Mouse (Mus musculus): ENCODE data around the gene Trex2. TPM values are rescaled to one million over a fixed set of nuclear protein-coding genes. Genes with fewer than 3 reads are reported as not detected.
A peak's percentile ranks its signal among the peaks of the same experiment; 100 is the strongest.
"Not testable (repeated sequence)": the region's sequence is repeated elsewhere in the genome, so short reads cannot be mapped to it uniquely, and the experiment has no call there.

Trex2 gene
- total and polyA plus RNA-seq, 2 experiments, result not detected

- no peak overlapping the region for H3K4me3 ChIP-seq (ENCODE audit: insufficient read depth, low read depth, low read length)
- no peaks in the 10 kb centered on the region for H3K4me1 ChIP-seq (ENCODE audit: control insufficient read depth, insufficient read depth, low read length)
- H3K9ac ChIP-seq (ENCODE audit: low read depth, low read length), result no peak overlapping the region
- H3K36me3 ChIP-seq (ENCODE audit: control insufficient read depth, insufficient read depth, low read length), result no peaks in the 10 kb centered on the region
- H3K27ac ChIP-seq (replicated peaks; ENCODE audit: insufficient read depth, low read depth, low read length), result no peak overlapping the region
- 75% methylated on average over 2 of the region's 2 CpGs for WGBS
- H3K79me2 ChIP-seq (ENCODE audit: control insufficient read depth, insufficient read depth, low read length), result no peaks in the 10 kb centered on the region
- no peak for TF ChIP-seq POLR2A (IDR thresholded peaks at IDR 0.05; ENCODE audit: extremely low read depth, insufficient read depth, low read length)
- TF ChIP-seq CTCF (IDR thresholded peaks at IDR 0.05; ENCODE audit: low read depth, low read length), result no peak
- peak; percentile 52 for DNase-seq (ENCODE audit: extremely low read depth, low read depth, low spot score)
- H3K27me3 ChIP-seq (ENCODE audit: control insufficient read depth, insufficient read depth, low read length), result no peaks in the 10 kb centered on the region
Measured at GRCm38 (mm10) chrX:73430036-73430435, 5.1 kb downstream of the Trex2 start.

GRCm38 (mm10) chrX:73412767-73413166 lies 22.4 kb downstream of the Trex2 start:
- Histone ChIP-seq H3K36me3 (ENCODE audit: control insufficient read depth, insufficient read depth, low read length) (no peaks in the 10 kb centered on the region), H3K79me2 (ENCODE audit: control insufficient read depth, insufficient read depth, low read length) (no peaks in the 10 kb centered on the region), H3K4me3 (ENCODE audit: insufficient read depth, low read depth, low read length) (no peak overlapping the region), H3K4me1 (ENCODE audit: control insufficient read depth, insufficient read depth, low read length) (no peaks in the 10 kb centered on the region; the same call in 1 of the 2 replicates), H3K27ac (replicated peaks; ENCODE audit: insufficient read depth, low read depth, low read length) (no peak overlapping the region), H3K27me3 (ENCODE audit: control insufficient read depth, insufficient read depth, low read length) (peaks cover 3% of the 10 kb centered on the region; the same call in 1 of the 2 replicates), H3K9ac (ENCODE audit: low read depth, low read length) (no peak overlapping the region)
- TF ChIP-seq POLR2A (IDR thresholded peaks at IDR 0.05; ENCODE audit: extremely low read depth, insufficient read depth, low read length) (no peak), CTCF (IDR thresholded peaks at IDR 0.05; ENCODE audit: low read depth, low read length) (no peak)
- 29% methylated on average over 1 of the region's 1 CpGs for WGBS
- DNase-seq (ENCODE audit: extremely low read depth, low read depth, low spot score), result no peak

- WGBS, result 8% methylated on average over 14 of the region's 20 CpGs
- no peak for DNase-seq (ENCODE audit: extremely low read depth, low read depth, low spot score)
- TF ChIP-seq CTCF (IDR thresholded peaks at IDR 0.05; ENCODE audit: low read depth, low read length), result no peak
- TF ChIP-seq POLR2A (IDR thresholded peaks at IDR 0.05; ENCODE audit: extremely low read depth, insufficient read depth, low read length), result no peak
- Histone ChIP-seq H3K9ac (ENCODE audit: low read depth, low read length) (no peak within 1 kb of the TSS), H3K27me3 (ENCODE audit: control insufficient read depth, insufficient read depth, low read length) (peaks cover 3% of the 10 kb centered on the region; the same call in 1 of the 2 replicates), H3K27ac (replicated peaks; ENCODE audit: insufficient read depth, low read depth, low read length) (no peak within 1 kb of the TSS), H3K4me3 (ENCODE audit: insufficient read depth, low read depth, low read length) (no peak within 1 kb of the TSS), H3K4me1 (ENCODE audit: control insufficient read depth, insufficient read depth, low read length) (no peaks in the 10 kb centered on the region; the same call in 1 of the 2 replicates), H3K36me3 (ENCODE audit: control insufficient read depth, insufficient read depth, low read length) (no peaks in the 10 kb centered on the region), H3K79me2 (ENCODE audit: control insufficient read depth, insufficient read depth, low read length) (no peaks in the 10 kb centered on the region)
Measured at GRCm38 (mm10) chrX:73410880-73411517, 24.1 kb downstream of the Trex2 start, which contains the start of gene Zfp92. Gene Zfp92 (plus strand): TSS chrX:73411096.

GRCm38 (mm10) chrX:73401616-73402015 lies 33.5 kb downstream of the Trex2 start:
- DNase-seq (ENCODE audit: extremely low read depth, low read depth, low spot score), result no peak
- Histone ChIP-seq H3K79me2 (ENCODE audit: control insufficient read depth, insufficient read depth, low read length) (no peaks in the 10 kb centered on the region), H3K4me3 (ENCODE audit: insufficient read depth, low read depth, low read length) (no peak overlapping the region), H3K27me3 (ENCODE audit: control insufficient read depth, insufficient read depth, low read length) (no peaks in the 10 kb centered on the region), H3K4me1 (ENCODE audit: control insufficient read depth, insufficient read depth, low read length) (no peaks in the 10 kb centered on the region), H3K9ac (ENCODE audit: low read depth, low read length) (no peak overlapping the region), H3K36me3 (ENCODE audit: control insufficient read depth, insufficient read depth, low read length) (no peaks in the 10 kb centered on the region), H3K27ac (replicated peaks; ENCODE audit: insufficient read depth, low read depth, low read length) (no peak overlapping the region)
- WGBS, result 96% methylated on average over 12 of the region's 12 CpGs
- TF ChIP-seq CTCF (IDR thresholded peaks at IDR 0.05; ENCODE audit: low read depth, low read length), result no peak
- no peak for TF ChIP-seq POLR2A (IDR thresholded peaks at IDR 0.05; ENCODE audit: extremely low read depth, insufficient read depth, low read length)

- Histone ChIP-seq H3K36me3 (ENCODE audit: control insufficient read depth, insufficient read depth, low read length) (no peaks in the 10 kb centered on the region), H3K4me1 (ENCODE audit: control insufficient read depth, insufficient read depth, low read length) (no peaks in the 10 kb centered on the region), H3K27me3 (ENCODE audit: control insufficient read depth, insufficient read depth, low read length) (no peaks in the 10 kb centered on the region), H3K27ac (replicated peaks; ENCODE audit: insufficient read depth, low read depth, low read length) (no peak overlapping the region), H3K9ac (ENCODE audit: low read depth, low read length) (no peak overlapping the region), H3K4me3 (ENCODE audit: insufficient read depth, low read depth, low read length) (no peak overlapping the region), H3K79me2 (ENCODE audit: control insufficient read depth, insufficient read depth, low read length) (no peaks in the 10 kb centered on the region)
- TF ChIP-seq POLR2A (IDR thresholded peaks at IDR 0.05; ENCODE audit: extremely low read depth, insufficient read depth, low read length) (no peak), CTCF (IDR thresholded peaks at IDR 0.05; ENCODE audit: low read depth, low read length) (no peak)
- 92% methylated on average over 20 of the region's 20 CpGs for WGBS
- no peak for DNase-seq (ENCODE audit: extremely low read depth, low read depth, low spot score)
Measured at GRCm38 (mm10) chrX:73400951-73401350, 34.2 kb downstream of the Trex2 start.

GRCm38 (mm10) chrX:73398636-73399035 lies 36.5 kb downstream of the Trex2 start, which contains the start of gene Gm18336:
Gene Gm18336 (minus strand): TSS chrX:73398736.
- 86% methylated on average over 1 of the region's 2 CpGs for WGBS
- not testable (repeated sequence) for H3K79me2 ChIP-seq (ENCODE audit: control insufficient read depth, insufficient read depth, low read length); DNase-seq (ENCODE audit: extremely low read depth, low read depth, low spot score); H3K4me1 ChIP-seq (ENCODE audit: control insufficient read depth, insufficient read depth, low read length); H3K4me3 ChIP-seq (ENCODE audit: insufficient read depth, low read depth, low read length); H3K27ac ChIP-seq (replicated peaks; ENCODE audit: insufficient read depth, low read depth, low read length); H3K36me3 ChIP-seq (ENCODE audit: control insufficient read depth, insufficient read depth, low read length); H3K9ac ChIP-seq (ENCODE audit: low read depth, low read length); H3K27me3 ChIP-seq (ENCODE audit: control insufficient read depth, insufficient read depth, low read length)

Measured in liver, adult 2 months (tissue).